Mouse (Mus musculus): ENCODE results near the gene Ccdc148. TPM values are rescaled to one million over a fixed set of nuclear protein-coding genes. Genes with fewer than 3 reads are reported as not detected.
A peak's percentile ranks its signal among the peaks of the same experiment; 100 is the strongest.

Ccdc148 gene
- total RNA-seq (2021): under 1 TPM in 1 of 2 experiments, not detected in 1; 0.17 TPM
- long read RNA-seq, experiment 1: 0 reads
- long read RNA-seq, experiment 2: 0 reads

DNA sequence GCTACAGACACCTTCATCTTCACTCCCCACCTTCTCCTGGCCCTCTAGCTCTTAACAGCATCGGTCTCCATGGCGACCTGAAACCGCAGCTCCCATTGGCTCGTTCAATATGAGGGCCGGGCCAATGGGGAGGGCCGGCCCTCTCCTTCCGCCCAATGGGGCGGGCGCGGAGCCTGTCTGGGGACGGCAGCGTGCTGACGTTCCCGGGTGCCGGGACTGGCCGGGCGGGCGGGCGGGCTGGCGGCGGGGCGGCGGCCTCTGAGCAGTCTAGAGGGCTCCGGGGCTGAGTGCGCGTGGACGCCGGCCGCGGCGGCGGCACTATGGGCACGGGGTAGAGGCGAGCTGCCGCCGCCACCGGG, at the start of gene Ccdc148, which contains the start of gene Pkp4:
Ccdc148 (minus strand) TSS at position 79 of the 359 bp plus-strand sequence.
Pkp4 (plus strand) TSS at position 246 of the 359 bp plus-strand sequence.
- no peak for TF ChIP-seq CTCF (IDR thresholded peaks at IDR 0.05)

DNA sequence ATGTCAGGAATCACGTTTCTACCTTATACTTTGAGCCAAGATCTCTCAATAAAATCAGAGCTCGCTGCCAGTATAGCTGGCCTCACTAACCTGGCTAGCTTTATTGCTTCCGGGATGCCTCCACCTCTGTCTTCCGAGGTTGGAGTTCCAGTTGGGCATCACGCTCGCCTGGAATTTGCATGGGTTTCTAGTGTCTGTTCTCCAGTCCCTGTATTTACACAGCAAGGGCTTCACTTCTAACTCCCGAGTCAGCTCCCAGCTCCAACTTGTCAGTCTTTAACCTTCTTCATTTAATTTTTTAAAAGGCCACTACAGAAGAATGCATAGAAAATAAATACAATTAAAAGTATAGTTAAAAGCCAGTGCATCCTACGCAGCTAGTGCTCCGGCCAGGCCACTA, 47.8 kb upstream of the Ccdc148 start:
- no peak for TF ChIP-seq CTCF (IDR thresholded peaks at IDR 0.05)
- intact Hi-C loops (cut with DNase I): no loop called here
- no peak overlapping the region for H3K27ac ChIP-seq
- no peak overlapping the region for H3K4me3 ChIP-seq
- DNase-seq: no peak

More for the DNA sequence above, at the start of gene Ccdc148, which contains the start of gene Pkp4:
- intact Hi-C loops (cut with DNase I): loop anchor here (2.0 to 5.0 kb wide), 2 partner anchors 277 to 458 kb away; no protein-coding TSS in a partner anchor
- Histone ChIP-seq H3K4me3 (peak within 1 kb of the TSS; percentile 95), H3K27ac (peak within 1 kb of the TSS; percentile 87)
- DNase-seq: peak; percentile 96

DNA sequence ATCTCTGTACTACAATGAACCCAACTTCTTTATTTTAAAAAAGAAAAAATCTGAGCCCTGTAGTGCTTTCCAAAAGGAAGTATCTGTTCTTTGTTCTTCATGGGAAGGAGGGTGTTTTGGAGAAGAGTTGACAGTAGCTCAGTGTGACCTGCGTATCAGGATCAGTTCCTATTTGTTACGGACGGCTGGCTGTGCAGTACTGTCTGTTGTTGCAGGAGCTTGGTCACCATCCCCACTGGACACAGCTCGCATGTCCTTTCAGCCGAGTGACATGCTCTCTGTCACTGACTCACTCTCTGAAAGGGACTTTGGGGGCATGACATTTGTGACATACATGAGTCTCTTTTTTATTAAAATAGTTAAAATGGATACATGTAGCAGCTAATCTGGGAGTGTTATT, 47.2 kb upstream of the Ccdc148 start:
- intact Hi-C loops (cut with DNase I): no loop called here
- TF ChIP-seq CTCF (IDR thresholded peaks at IDR 0.05): no peak
- Histone ChIP-seq H3K4me3 (no peak overlapping the region), H3K27ac (no peak overlapping the region)
- DNase-seq: no peak

DNA sequence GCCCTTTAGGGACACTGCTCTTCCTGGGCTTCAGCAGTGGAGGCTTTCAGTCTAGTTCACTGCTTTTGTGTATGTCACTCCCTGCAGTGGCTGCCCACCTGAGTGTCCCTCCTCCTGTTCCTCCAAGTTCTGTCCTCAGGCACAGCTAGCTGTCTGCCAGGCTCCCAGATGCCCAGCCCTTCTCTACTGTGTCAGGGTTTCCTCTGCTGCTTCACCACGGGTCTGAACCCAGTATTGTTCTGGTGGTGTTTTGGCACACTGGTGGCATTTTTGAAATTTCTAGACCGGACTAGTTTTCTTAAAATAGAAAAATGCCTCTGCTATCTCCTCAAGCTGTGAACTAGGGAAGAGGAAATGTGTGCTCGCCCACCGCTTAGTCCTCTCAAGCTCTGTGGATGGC, 46.8 kb upstream of the Ccdc148 start:
- no peak overlapping the region for H3K4me3 ChIP-seq
- no peak overlapping the region for H3K27ac ChIP-seq
- no peak for TF ChIP-seq CTCF (IDR thresholded peaks at IDR 0.05)
- no peak for DNase-seq
- intact Hi-C loops (cut with DNase I): no loop called here

DNA sequence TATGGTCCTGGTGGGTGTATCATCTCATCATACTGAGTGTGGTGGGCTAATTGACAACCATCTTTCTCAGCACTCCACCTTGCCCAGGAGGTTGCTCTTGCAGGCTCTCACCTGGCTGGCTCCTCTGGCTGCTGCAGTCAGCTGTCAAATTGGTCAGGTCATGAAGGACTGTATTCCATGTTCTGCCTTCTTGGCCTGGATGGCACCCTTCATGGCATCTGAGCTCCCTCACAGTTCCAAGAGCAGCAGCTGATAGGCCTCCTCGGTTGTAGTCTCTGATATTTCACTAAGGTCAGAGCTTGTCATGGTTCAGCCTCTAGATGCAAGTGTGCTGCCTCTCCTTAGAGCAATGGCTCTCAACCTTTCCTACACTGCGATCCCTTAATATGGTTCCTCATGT, 45.7 kb upstream of the Ccdc148 start:
- intact Hi-C loops (cut with DNase I): no loop called here
- H3K4me3 ChIP-seq: no peak overlapping the region
- no peak for TF ChIP-seq CTCF (IDR thresholded peaks at IDR 0.05)
- DNase-seq: no peak
- no peak overlapping the region for H3K27ac ChIP-seq

DNA sequence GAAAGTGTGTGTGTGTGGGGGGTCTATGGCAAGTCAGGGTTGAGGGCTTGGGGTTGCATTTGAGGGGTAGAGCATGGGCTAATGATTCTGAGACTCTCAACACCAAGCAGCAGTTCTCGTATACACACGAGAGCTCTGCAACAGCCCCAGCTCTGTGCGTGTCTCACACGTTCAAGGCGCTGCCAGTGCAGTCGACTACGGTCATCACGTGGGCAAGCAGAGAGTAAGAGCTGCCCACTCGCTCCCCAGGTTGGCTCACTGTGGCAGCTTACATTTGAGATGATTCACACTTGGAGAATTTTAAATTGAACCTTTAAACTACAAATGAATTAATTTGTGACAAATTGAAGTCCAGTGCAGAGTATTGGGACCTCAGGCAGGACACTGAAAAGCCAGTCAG, 44.6 kb upstream of the Ccdc148 start:
- intact Hi-C loops (cut with DNase I): no loop called here
- TF ChIP-seq CTCF (IDR thresholded peaks at IDR 0.05): no peak
- H3K4me3 ChIP-seq: no peak overlapping the region
- no peak for DNase-seq
- no peak overlapping the region for H3K27ac ChIP-seq

DNA sequence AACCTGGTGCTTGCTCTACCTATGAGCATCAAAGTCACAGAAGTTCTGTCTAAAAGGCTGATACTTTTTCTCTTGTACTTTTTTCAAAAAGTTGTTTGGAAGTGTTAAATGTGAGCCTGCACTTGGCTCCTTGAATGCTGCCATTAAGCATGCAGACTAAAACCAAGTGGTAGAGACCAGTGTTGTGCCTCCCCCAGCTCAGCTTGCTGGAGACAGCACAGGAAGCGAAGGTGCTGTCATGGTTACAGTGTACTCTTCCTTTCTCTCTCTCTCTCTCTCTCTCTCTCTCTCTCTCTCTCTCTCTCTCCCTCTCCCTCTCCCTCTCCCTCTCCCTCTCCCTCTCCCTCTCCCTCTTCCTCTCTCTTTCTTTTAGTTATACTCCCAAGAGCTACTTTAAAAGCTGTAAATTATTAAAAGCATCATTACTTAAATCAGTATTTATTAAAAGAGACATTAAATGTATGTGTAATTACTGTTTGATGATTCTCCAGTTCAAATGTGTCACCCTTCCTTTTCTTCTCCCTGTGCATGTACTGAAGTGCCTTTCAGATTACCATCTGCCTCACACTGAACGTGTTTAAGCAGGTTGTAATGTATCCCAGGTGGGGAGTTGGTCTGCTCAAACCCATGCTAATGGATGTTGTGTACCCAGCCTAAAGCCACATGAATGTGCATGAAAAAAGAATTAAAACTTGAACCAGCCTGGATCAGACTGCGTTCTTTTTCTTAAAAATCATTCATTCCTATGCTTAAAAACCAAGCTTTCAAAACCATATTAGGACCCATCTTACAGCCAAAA, 43.3 kb upstream of the Ccdc148 start:
- no peak for DNase-seq
- H3K27ac ChIP-seq: no peak overlapping the region
- TF ChIP-seq CTCF (IDR thresholded peaks at IDR 0.05): no peak
- H3K4me3 ChIP-seq: no peak overlapping the region
- intact Hi-C loops (cut with DNase I): no loop called here

DNA sequence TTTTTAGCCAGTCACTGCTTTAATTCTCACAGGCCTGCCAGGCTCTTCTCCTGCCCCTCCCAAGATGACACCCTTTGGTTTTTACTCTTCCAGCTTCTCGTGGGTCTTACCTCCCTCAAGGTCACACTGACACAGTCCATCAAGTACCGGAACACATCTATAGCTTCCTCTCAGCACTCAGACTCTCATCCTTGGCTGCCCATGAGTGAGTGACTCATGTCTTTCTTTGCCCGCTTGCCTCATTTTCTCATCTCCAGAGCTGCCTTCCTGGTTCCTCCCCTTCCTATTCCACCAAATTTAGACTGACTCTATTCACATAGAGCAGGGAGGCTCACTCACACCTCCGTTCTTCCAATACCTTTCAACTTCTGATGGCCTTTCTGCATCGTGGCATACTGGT, 42.4 kb upstream of the Ccdc148 start:
- intact Hi-C loops (cut with DNase I): no loop called here
- H3K4me3 ChIP-seq: no peak overlapping the region
- TF ChIP-seq CTCF (IDR thresholded peaks at IDR 0.05): no peak
- H3K27ac ChIP-seq: no peak overlapping the region
- no peak for DNase-seq

DNA sequence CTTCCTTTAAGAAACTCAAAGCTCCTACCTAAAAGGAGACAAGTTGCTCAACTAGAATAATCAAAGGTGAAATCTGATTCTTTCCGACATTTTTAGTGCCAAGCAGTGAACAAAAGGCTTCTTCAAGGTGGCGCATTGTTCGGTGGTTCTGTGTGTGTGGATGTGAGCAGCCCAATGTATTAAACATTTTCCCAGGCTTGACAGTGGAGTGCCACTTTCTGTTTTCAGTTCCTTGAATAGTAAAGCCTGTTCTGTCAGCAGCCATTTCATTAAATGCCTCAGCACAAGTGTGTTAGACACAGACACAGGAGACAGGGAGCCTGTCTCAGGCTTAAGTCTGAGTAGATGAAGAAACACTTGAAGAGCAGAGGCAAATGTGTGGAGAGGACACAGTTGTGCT, 40.0 kb upstream of the Ccdc148 start:
- intact Hi-C loops (cut with DNase I): no loop called here
- DNase-seq: no peak
- Histone ChIP-seq H3K27ac (no peak overlapping the region), H3K4me3 (no peak overlapping the region)
- no peak for TF ChIP-seq CTCF (IDR thresholded peaks at IDR 0.05)

DNA sequence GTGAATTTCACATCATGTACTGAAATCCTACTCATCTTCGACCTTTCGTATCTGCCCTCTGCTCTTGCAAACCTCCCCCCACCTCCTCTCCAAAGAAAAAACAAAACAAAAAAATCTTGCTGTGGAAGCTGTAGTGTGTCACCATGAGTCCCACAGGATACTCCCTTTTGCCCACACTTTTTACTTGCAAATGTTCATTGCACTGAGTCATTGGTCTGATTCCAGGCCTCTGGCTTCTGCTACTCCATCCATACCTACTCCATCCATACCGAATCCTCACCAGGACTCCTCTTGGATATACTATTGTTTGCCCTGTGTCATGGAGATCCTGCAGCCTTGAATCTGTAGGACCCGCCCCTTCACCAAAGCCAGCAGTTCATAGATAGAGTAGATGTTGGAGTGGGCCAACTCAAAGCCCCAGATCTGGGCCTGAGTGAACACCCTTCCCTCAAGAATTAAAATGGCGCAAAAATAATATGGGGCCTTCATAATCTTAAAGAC, 39.0 kb upstream of the Ccdc148 start:
- no peak for TF ChIP-seq CTCF (IDR thresholded peaks at IDR 0.05)
- H3K4me3 ChIP-seq: no peak overlapping the region
- intact Hi-C loops (cut with DNase I): no loop called here
- H3K27ac ChIP-seq: no peak overlapping the region
- no peak for DNase-seq

DNA sequence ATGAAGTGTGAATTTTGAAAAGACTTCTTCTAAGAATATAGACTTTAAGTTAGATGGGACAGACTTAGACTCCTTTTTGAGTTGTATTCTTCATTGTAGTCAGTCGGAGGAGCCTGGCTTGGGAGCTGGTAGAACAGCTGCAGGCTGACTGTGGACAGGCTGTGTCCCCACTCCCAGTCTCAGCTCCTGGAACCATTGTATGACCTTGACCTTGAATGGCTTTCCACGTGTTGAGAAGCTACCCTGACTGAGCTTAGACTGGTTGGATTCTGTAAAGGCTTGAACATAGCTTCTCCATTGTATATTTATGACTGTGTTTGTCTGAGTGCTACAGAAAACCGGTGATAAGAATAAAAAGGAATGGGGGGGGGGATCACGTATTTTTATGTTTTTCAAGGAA, 36.7 kb upstream of the Ccdc148 start:
- no peak for TF ChIP-seq CTCF (IDR thresholded peaks at IDR 0.05)

DNA sequence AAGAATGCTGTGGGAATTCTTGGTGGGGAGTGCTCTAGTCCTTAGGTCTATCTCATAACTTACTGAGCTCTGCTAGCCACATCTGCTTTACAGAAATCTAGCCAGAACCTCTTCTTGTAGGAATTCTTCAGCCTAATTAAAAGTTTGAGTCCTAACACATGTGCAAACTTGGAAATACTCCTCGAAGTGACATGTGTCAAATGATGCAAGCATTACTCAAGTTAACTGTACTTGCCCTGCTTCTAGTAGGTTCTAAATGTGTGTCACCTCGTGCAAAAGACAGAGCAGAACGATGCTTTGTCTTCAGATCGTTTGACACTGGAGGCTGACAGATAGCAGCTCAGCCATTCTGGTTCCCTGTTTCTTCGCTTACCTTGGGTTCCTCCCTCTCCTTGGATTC, 32.6 kb upstream of the Ccdc148 start:
- DNase-seq: no peak
- TF ChIP-seq CTCF (IDR thresholded peaks at IDR 0.05): no peak
- no peak overlapping the region for H3K4me3 ChIP-seq
- intact Hi-C loops (cut with DNase I): no loop called here
- no peak overlapping the region for H3K27ac ChIP-seq

More for the DNA sequence above, 36.7 kb upstream of the Ccdc148 start:
- intact Hi-C loops (cut with DNase I): no loop called here
- H3K27ac ChIP-seq: no peak overlapping the region
- H3K4me3 ChIP-seq: no peak overlapping the region
- no peak for DNase-seq

DNA sequence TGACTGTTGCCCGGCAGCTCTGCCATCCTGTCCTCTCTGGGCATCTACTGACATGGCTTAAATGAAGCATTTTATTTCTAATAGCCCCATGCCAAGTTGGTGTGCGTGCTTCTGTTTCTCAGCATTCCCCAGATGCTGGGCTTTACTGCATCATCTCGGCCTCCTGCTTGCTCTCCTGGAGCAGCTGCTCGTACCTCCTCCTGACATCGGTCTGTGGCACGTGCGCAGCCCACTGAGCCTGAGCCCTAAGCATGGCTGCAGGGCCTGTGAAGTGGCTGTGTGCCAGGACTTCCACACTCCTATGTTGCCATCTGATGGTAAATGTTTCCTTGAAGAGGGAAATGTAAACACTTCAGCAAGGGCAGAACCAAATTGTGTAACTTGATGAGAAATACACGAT, 31.0 kb upstream of the Ccdc148 start:
- Histone ChIP-seq H3K4me3 (no peak overlapping the region), H3K27ac (no peak overlapping the region)
- intact Hi-C loops (cut with DNase I): no loop called here
- DNase-seq: no peak
- no peak for TF ChIP-seq CTCF (IDR thresholded peaks at IDR 0.05)

DNA sequence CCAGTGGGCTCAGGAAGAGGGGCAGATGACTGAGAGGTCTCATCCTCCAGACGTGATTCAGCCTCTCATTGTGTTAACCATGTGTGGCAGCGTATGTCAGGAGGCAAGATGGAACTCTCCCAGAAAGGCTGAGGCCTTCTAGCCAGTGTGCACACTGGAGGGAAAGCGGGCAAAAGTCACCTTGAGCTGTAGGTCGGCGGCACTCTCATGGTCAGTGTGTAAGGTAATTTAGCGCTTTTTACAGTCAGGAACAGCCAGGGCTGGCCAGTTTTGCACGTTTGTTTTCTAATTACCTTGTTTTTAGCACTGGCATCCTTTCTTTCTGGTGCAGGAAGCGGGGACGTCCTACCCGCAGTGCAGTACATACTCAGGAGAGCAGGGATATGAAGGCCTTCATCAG, 29.7 kb upstream of the Ccdc148 start:
- H3K27ac ChIP-seq: no peak overlapping the region
- no peak overlapping the region for H3K4me3 ChIP-seq
- intact Hi-C loops (cut with DNase I): no loop called here
- DNase-seq: no peak
- no peak for TF ChIP-seq CTCF (IDR thresholded peaks at IDR 0.05)
